Mouse (Mus musculus) ZHBTc4 (cell line): ENCODE measurements around the gene Abr.
A peak's percentile ranks its signal among the peaks of the same experiment; 100 is the strongest.

Experiments used
- DNase-seq: peaks from one replicate; pipeline ENCODE4 v3.0.0-alpha.2; 2011; ENCODE audit warnings: low read depth, low spot score

The Abr gene

GRCm38 (mm10) chr11:76493811-76494274 lies 128.3 kb downstream of the Abr start:
- DNase-seq: peak; percentile 50

DNA sequence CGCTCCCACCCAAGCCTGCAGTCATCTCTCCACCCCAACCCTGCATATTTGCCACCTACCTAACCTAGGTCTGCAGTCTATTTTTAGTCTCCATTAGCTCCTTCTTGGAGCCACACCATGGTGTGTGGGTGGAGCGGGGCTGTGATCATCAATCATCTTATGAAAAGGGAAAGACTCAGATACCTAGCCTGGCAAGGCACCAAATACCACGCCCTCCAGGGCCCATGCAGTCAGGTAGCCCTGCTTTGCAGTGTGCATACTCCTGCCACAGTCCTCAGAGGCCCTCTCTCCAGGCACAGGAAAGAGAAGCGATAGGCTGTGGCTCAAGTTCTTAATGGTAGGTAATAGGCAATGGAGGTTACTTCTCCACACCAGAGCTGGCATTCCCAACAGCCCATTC lies 128.9 kb downstream of the Abr start:
- DNase-seq: no peak

- no peak for DNase-seq
These were observed 130.3 kb downstream of the Abr start for GRCm38 (mm10) chr11:76491817-76492216.

- DNase-seq: no peak
These were observed 132.7 kb downstream of the Abr start for GRCm38 (mm10) chr11:76489407-76489806.

GRCm38 (mm10) chr11:76487024-76487423 lies 135.1 kb downstream of the Abr start:
- no peak for DNase-seq

DNA sequence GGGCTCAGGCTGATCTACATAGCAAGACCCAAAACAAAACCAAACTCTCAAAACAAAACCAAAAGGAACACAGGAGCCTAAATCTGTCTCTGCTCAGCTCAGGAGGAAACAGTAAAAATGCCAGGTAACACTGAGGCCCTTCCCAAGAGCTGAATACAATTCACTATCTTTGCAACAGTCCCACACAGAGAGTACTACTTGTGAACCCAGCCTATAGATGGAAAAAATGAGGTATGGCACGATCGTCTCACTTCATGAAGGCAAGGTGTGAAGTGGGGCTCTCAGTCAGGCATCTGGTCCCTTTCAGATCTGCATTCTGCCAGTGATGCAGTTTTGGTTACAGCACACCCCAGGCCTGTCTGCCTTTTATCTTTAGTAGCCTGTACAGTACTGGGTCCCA lies 138.1 kb downstream of the Abr start:
- no peak for DNase-seq

GRCm38 (mm10) chr11:76483171-76483727 lies 138.9 kb downstream of the Abr start:
- DNase-seq: peak; percentile 91

GRCm38 (mm10) chr11:76482697-76483096 lies 139.4 kb downstream of the Abr start:
- no peak for DNase-seq

DNA sequence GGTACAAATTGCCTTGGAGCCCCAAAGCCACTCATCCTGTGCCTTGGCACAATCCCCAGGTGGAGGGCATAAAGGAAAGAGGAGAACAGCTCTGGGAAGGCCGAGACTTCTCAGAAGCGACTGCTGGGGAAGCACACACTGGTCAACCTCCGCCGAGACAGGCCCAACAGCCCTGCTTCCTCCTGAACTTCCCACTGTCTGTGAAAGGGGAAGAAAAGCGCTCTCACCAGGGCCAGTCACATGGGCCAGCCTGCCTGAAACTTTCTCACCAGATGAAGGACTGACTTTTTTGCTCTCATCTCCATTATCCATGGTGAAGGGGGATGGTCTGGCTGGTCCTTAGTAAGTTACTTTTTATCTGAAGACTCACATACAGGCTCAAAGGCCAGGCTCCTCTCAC lies 139.9 kb downstream of the Abr start:
- DNase-seq: no peak

DNA sequence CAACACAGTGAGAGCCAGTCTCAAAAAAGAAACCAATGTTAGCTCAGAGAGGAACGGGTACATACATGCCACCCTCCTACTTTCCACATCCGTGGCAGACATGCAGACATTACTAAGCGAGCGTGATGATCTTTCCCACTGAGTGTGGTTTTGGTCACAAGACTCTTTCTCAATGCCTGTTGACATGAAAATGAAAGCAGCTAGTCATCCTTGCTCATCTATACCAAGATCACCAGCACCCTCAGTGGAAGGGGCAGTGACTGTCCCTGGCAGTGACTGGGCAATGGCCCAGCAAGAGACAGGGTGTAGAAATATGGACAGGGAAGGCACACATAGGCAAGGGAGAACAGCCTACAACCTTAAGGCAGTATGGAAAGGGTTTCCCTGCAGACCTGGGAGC lies 142.4 kb downstream of the Abr start:
- no peak for DNase-seq

- DNase-seq: no peak
These were observed 143.1 kb downstream of the Abr start for GRCm38 (mm10) chr11:76478676-76479655.

DNA sequence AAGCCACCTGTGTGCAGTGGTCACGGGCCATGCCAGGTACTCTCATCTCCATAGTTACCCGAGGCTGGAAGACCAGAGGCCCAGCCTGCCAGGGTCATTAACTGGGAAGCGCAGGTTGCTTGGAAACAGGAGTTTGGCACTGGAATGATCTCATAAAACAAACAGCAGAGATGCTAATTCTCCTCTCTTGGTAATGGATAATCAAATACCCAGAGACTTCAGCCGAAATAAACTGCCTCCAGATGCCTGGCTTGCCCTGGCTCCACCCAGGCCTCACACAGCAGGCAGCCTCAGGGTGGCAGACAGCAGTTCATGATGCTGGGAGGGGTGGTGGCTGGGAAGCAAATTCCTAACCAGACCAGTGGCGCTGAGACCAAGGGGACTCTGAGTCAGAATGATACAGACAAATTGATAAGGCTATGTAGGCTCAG lies 145.0 kb downstream of the Abr start:
- peak; percentile 64 for DNase-seq

- no peak for DNase-seq
These were observed 145.6 kb downstream of the Abr start for GRCm38 (mm10) chr11:76476376-76477094.

GRCm38 (mm10) chr11:76472617-76473016 lies 149.5 kb downstream of the Abr start:
- peak; percentile 25 for DNase-seq

DNA sequence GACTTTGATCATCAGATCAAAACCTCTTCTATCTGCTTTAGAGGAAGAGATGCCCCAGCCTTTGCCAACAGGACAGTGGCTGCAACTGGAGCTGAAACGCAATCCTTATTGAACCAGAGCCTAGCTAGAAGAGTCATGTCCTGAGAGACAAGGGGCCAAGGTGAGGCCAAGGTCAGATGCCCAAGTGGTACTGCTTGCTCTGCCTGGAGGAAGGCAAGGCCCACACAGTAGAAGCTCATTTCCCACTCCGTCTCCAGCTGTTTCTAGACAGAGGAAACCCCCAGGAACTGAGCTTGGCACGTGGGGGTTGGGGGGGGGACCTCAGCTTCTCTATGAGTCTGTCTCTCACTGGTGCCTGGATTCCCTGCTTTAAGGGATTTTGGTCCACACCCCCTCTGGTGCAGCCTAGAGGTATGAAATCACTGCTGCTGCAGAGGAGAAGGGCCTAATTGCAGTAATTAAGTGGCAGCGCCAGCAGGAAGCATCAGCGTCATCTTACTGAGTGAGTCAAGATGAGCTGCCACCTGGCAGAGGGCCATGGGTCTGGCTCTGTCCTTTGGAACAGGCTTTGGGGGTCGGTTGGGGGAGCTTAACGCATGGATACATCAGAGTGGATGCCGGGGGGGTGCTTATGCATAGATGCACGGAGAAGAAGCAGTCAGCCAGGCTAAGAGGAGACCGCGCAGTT lies 152.7 kb downstream of the Abr start:
- DNase-seq: no peak

- no peak for DNase-seq
These were observed 153.8 kb downstream of the Abr start for GRCm38 (mm10) chr11:76468347-76468746.

DNA sequence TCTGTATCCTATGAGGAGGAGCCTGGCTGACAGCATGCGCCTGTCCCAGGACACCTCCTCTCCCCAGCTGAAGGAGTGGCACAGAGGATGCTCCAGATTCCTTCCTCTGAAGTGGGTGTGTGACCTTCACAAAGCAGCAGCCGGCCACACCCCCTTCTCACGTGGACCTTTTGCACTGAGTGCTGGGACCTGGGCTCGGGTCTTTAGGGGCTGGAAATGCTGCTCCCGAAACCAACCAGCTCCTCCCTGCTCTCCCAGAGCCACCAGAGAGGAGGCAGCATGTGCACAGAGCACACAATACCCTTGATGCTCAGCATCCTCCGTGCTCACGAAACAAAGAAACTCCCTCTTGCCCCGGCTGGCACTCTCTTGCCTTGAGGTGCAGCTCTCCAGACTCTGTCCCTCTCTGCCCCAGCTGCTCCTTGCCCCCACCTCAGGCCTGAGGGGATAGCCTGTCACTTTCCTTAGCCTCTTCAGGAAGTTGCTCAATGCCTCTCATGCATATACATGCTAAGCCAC lies 154.6 kb downstream of the Abr start:
- DNase-seq: no peak

- no peak for DNase-seq
These were observed 155.0 kb downstream of the Abr start for GRCm38 (mm10) chr11:76467073-76467472.

DNA sequence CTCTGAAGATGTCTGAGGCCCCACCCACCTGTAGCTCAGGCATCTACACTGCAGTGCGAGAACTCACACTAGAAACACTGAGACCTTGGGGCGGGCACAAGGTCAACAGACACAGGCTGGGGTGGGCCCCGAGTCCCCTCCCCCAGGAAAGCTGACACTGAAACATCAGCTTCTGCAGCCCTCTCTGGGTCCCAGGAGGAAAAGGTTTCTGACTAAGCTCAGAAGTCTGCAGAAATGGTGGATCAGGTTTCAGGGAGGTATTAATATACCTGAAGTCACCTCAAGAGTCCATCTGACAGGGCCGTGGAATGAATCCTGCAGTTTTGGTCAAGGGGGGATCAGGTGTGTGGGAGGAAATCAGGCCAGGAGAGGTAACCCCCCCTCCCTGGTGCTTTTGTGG lies 156.2 kb downstream of the Abr start:
- DNase-seq: no peak

- DNase-seq: no peak
These were observed 160.4 kb downstream of the Abr start for GRCm38 (mm10) chr11:76461696-76462095.

DNA sequence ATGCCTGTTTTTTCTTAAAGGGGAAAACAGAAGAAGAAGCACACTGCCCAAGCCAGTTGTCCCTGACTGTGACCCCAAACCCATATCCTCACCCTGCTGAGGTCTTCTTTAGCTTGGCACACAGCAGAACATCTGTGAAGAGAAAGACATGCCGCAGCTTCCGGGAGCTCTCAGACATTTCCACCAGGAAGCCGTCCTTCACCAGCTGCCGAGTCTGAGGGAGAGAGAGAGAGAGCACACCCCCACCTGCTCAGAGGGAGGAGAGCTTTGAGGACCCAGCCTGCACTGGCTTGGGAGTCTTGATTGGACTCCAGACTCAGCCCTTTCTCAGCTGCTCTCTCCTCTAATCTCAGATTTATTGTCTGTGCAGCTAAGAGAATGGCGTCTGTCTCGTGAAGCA lies 160.9 kb downstream of the Abr start:
- no peak for DNase-seq
